Mouse (Mus musculus): ENCODE data around the gene Med20.

The Med20 gene

GRCm38 (mm10) chr17:47610849-47611660 is at the start of gene Med20, which contains the start of the genes Bysl and Gm20517:
TSS of gene Med20 (plus strand) at chr17:47611582.
TSS of gene Bysl (minus strand) at chr17:47611492.
TSS of gene Gm20517 (plus strand) at chr17:47611589.
- DNase-seq (ENCODE audit: low spot score), result peak; percentile 95

GRCm38 (mm10) chr17:47562875-47563274 is 48.5 kb upstream of the Med20 start:
- no peak for DNase-seq (ENCODE audit: low spot score)

GRCm38 (mm10) chr17:47564612-47565011 is 46.8 kb upstream of the Med20 start:
- no peak for DNase-seq (ENCODE audit: low spot score)

- no peak for DNase-seq (ENCODE audit: low spot score)
Measured at GRCm38 (mm10) chr17:47566133-47566532, 45.2 kb upstream of the Med20 start.

GRCm38 (mm10) chr17:47567271-47567670 is 44.1 kb upstream of the Med20 start:
- no peak for DNase-seq (ENCODE audit: low spot score)

GRCm38 (mm10) chr17:47568389-47568788 is 43.0 kb upstream of the Med20 start:
- DNase-seq (ENCODE audit: low spot score), result no peak

GRCm38 (mm10) chr17:47568951-47569527 is 42.3 kb upstream of the Med20 start:
- DNase-seq (ENCODE audit: low spot score), result no peak

GRCm38 (mm10) chr17:47571621-47572020 is 39.8 kb upstream of the Med20 start:
- no peak for DNase-seq (ENCODE audit: low spot score)

GRCm38 (mm10) chr17:47572436-47572835 is 38.9 kb upstream of the Med20 start:
- no peak for DNase-seq (ENCODE audit: low spot score)

GRCm38 (mm10) chr17:47574028-47574427 is 37.4 kb upstream of the Med20 start:
- no peak for DNase-seq (ENCODE audit: low spot score)

- no peak for DNase-seq (ENCODE audit: low spot score)
Measured at GRCm38 (mm10) chr17:47574830-47575229, 36.6 kb upstream of the Med20 start.

- no peak for DNase-seq (ENCODE audit: low spot score)
Measured at GRCm38 (mm10) chr17:47578655-47579054, 32.7 kb upstream of the Med20 start.

- no peak for DNase-seq (ENCODE audit: low spot score)
Measured at GRCm38 (mm10) chr17:47580962-47581361, 30.4 kb upstream of the Med20 start.

- DNase-seq (ENCODE audit: low spot score), result no peak
Measured at GRCm38 (mm10) chr17:47588517-47588916, 22.9 kb upstream of the Med20 start.

- no peak for DNase-seq (ENCODE audit: low spot score)
Measured at GRCm38 (mm10) chr17:47591073-47591472, 20.3 kb upstream of the Med20 start.

GRCm38 (mm10) chr17:47593215-47593853 is 18.0 kb upstream of the Med20 start:
- peak; percentile 93 for DNase-seq (ENCODE audit: low spot score)

- DNase-seq (ENCODE audit: low spot score), result no peak
Measured at GRCm38 (mm10) chr17:47593854-47594182, 17.6 kb upstream of the Med20 start.

- peak; percentile 46 for DNase-seq (ENCODE audit: low spot score)
Measured at GRCm38 (mm10) chr17:47594183-47594968, 17.0 kb upstream of the Med20 start.

GRCm38 (mm10) chr17:47594969-47595247 is 16.5 kb upstream of the Med20 start:
- no peak for DNase-seq (ENCODE audit: low spot score)

GRCm38 (mm10) chr17:47595248-47596161 is 15.9 kb upstream of the Med20 start:
- DNase-seq (ENCODE audit: low spot score), result peak; percentile 42

GRCm38 (mm10) chr17:47596162-47596838 is 15.1 kb upstream of the Med20 start:
- DNase-seq (ENCODE audit: low spot score), result no peak

Measured in ovary, postnatal 36 days (tissue).